Mouse (Mus musculus) heart, postnatal 0 days (tissue): ENCODE measurements around the gene Ppp4r4. TPM values are rescaled to one million over a fixed set of nuclear protein-coding genes. Genes with fewer than 3 reads are reported as not detected.

Experiments used
- ATAC-seq: fragments of 200-750 bp; cut with Nextera tagmentation; 2 replicates; pipeline ENCODE4 v1.8.0; 2017; ENCODE audit warnings: low read depth, moderate number of reproducible peaks, moderate library complexity; ENCODE audit not compliant: insufficient read depth
- DNase-seq: peaks from one replicate; pipeline ENCODE4 v3.0.0-alpha.2; 2016; ENCODE audit warnings: low spot score
- H3K27ac ChIP-seq: fragments of 300-500 bp; sonication (generic); 2 replicates; pipeline ENCODE4 v1.5.1; 2014; ENCODE audit warnings: low read depth, mild to moderate bottlenecking
- H3K27me3 ChIP-seq: fragments of 300-500 bp; sonication (generic); 2 replicates; pipeline ENCODE4 v1.6.1; 2014; ENCODE audit warnings: low read length, mixed read lengths; ENCODE audit not compliant: control insufficient read depth, insufficient read depth
- H3K36me3 ChIP-seq: fragments of 300-500 bp; sonication (generic); replicated peaks from 2 replicates; pipeline ENCODE4 v1.6.1; 2014; ENCODE audit warnings: low read length, mixed read lengths; ENCODE audit not compliant: control insufficient read depth, insufficient read depth
- H3K4me1 ChIP-seq: fragments of 300-500 bp; sonication (generic); 2 replicates; pipeline ENCODE4 v1.6.1; 2014; ENCODE audit warnings: antibody characterized with exemption; ENCODE audit not compliant: control insufficient read depth, insufficient read depth
- H3K4me2 ChIP-seq: fragments of 300-500 bp; sonication (generic); 2 replicates; pipeline ENCODE4 v1.6.1; 2014; ENCODE audit warnings: low read depth, mild to moderate bottlenecking, low read length, moderate library complexity
- H3K4me3 ChIP-seq: fragments of 300-500 bp; sonication (generic); 2 replicates; pipeline ENCODE4 v1.5.1; 2014; ENCODE audit warnings: low read depth, low read length
- H3K9ac ChIP-seq: fragments of 300-500 bp; sonication (generic); replicated peaks from 2 replicates; pipeline ENCODE4 v1.6.1; 2014; ENCODE audit warnings: low read depth, low read length, mixed read lengths
- H3K9me3 ChIP-seq: fragments of 300-500 bp; sonication (generic); replicated peaks from 2 replicates; pipeline ENCODE4 v1.6.1; 2016; ENCODE audit warnings: low read length; ENCODE audit not compliant: control insufficient read depth
- CTCF ChIP-seq: IDR thresholded peaks from 2 replicates; pipeline ENCODE4 v1.5.1; 2016; ENCODE audit warnings: antibody characterized with exemption, control low read depth, low read depth
- EP300 ChIP-seq: IDR thresholded peaks from 2 replicates; pipeline ENCODE4 v1.6.1; 2016; ENCODE audit warnings: antibody characterized with exemption, low read depth
- WGBS: fragments of 180-500 bp; shearing (Covaris S2); extraction: QIAGEN DNeasy Blood & Tissue Kit; methylation state at CpG from one replicate; pipeline ENCODE4 v1.1.7; 2014; 5-methylcytosine and 5-hydroxymethylcytosine counted together
- polyA plus RNA-seq: library from polyadenylated mRNA; unstranded; fragments of >200 nt; fragmentation: Nextera tagmentation; extraction: Ambion mirVana; gene quantifications from 2 replicates; pipeline ENCODE4 v1.2.1, GENCODE M21; 2015
- total RNA-seq: library from RNA; depleted of rRNA; stranded (reverse); fragments of >200 nt; gene quantifications from 2 replicates; pipeline ENCODE4 v1.2.3, GENCODE M21; 2014; ENCODE audit warnings: low replicate concordance

Gene Ppp4r4
- total and polyA plus RNA-seq, 2 experiments from 2014 or later: 0.12 to 1.1 TPM

DNA sequence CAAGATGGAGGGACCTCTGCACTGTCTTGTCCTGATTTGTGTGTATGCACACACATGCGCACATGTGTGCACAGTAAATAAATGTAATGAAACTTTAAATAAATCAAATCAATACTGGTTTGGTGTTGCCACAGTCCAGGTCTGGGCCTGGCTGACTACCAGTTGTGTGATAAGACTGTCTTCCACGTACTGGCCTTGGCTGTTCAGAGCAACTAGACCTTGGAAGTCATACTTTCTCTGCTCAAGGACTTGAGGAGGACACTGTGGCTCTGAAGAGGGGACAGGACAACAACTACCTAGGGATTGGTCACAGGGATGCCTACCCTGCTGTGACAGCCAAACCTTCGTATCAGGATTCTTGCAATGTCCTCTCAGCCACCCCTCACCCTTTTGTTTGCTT is 28.8 kb upstream of the Ppp4r4 start:
- no peak overlapping the region for H3K9ac ChIP-seq
- H3K27ac ChIP-seq: no peak overlapping the region
- H3K36me3 ChIP-seq: no peaks in the 10 kb centered on the region
- H3K4me2 ChIP-seq: no peak overlapping the region
- H3K4me1 ChIP-seq: no peaks in the 10 kb centered on the region
- no peaks in the 10 kb centered on the region for H3K9me3 ChIP-seq
- WGBS: 54% methylated on average over 3 of the region's 3 CpGs
- ATAC-seq (no peak), DNase-seq (no peak)
- no peak for TF ChIP-seq CTCF
- TF ChIP-seq EP300: no peak
- H3K27me3 ChIP-seq: no peaks in the 10 kb centered on the region
- no peak overlapping the region for H3K4me3 ChIP-seq

DNA sequence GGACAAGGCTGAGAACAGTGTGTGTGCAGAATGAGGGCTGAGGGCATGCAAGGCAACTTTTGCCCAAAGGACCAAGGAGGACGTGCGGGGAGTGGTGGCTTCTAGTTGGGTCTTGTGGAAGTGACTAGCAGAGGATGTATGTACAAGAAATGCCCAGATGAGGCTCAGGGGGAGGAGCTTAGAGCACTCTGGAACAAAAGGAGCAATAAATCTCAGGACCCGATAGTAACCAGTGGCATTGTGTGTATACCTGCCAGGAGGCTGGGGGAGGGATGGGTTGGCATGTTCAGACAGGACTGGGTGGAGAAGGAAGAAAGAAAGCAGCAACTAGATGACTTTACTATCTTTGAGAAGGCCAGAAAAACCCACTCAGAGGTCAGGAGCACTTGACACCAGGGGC is 27.7 kb upstream of the Ppp4r4 start:
- Histone ChIP-seq H3K4me3 (no peak overlapping the region), H3K36me3 (no peaks in the 10 kb centered on the region), H3K9ac (no peak overlapping the region), H3K27me3 (no peaks in the 10 kb centered on the region), H3K27ac (no peak overlapping the region), H3K9me3 (no peaks in the 10 kb centered on the region), H3K4me1 (no peaks in the 10 kb centered on the region), H3K4me2 (no peak overlapping the region)
- ATAC-seq (no peak), DNase-seq (no peak)
- TF ChIP-seq EP300: no peak
- TF ChIP-seq CTCF: no peak
- 85% methylated on average over 3 of the region's 3 CpGs for WGBS

DNA sequence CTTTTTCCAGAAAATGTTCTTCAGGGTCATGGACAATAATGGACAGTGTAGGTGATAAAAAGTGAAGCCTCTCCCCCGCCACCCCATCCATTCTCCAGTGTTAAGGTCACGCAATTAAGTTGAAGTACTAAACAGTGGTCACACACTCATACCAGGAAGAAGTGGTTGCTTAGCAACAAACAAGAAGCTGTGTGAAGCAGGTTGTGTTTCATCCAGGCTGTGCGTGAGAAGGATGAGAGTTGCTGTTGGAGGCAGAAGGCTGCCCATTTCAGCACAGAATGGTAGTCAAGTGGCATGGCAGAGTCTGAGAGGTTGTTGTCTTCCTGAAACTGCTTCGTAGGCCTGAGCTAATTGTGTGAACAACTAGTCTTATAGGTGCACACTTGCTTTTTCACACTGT is 23.7 kb upstream of the Ppp4r4 start:
- H3K9me3 ChIP-seq: no peaks in the 10 kb centered on the region
- H3K9ac ChIP-seq: no peak overlapping the region
- H3K36me3 ChIP-seq: no peaks in the 10 kb centered on the region
- no peaks in the 10 kb centered on the region for H3K27me3 ChIP-seq
- no peaks in the 10 kb centered on the region for H3K4me1 ChIP-seq
- no peak overlapping the region for H3K4me2 ChIP-seq
- H3K4me3 ChIP-seq: no peak overlapping the region
- 72% methylated on average over 4 of the region's 4 CpGs for WGBS
- DNase-seq (no peak), ATAC-seq (no peak)
- no peak overlapping the region for H3K27ac ChIP-seq
- TF ChIP-seq CTCF (no peak), EP300 (no peak)

GRCm38 (mm10) chr12:103509893-103510292 is 22.2 kb upstream of the Ppp4r4 start:
- Histone ChIP-seq H3K4me1 (no peaks in the 10 kb centered on the region), H3K9ac (no peak overlapping the region), H3K4me3 (no peak overlapping the region), H3K9me3 (no peaks in the 10 kb centered on the region), H3K4me2 (no peak overlapping the region), H3K27me3 (no peaks in the 10 kb centered on the region), H3K27ac (no peak overlapping the region), H3K36me3 (no peaks in the 10 kb centered on the region)
- ATAC-seq (no peak), DNase-seq (no peak)
- 82% methylated on average over 8 of the region's 8 CpGs for WGBS
- TF ChIP-seq CTCF (no peak), EP300 (no peak)

DNA sequence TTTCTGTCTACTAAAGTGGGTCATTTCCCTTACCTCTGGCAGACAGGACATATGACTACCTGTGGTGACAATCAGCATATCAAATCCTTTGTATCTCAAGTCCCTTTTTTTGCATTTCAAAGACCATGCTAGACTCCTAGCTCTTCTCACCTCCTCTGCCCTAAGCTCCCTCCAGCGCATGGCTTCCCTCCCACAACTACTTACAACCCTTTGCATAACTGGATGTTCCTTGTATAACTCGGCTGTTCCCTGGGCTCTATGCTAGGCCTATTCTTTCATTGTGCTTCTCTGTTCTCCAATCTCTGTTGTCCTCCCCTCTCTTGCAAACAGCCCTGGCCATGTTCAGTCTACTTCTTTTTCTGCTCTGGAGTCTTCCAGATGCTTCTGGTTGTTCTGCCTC is 20.5 kb upstream of the Ppp4r4 start:
- Histone ChIP-seq H3K4me2 (no peak overlapping the region), H3K9ac (no peak overlapping the region), H3K4me1 (no peaks in the 10 kb centered on the region), H3K27ac (no peak overlapping the region), H3K4me3 (no peak overlapping the region), H3K9me3 (no peaks in the 10 kb centered on the region), H3K27me3 (no peaks in the 10 kb centered on the region), H3K36me3 (no peaks in the 10 kb centered on the region)
- WGBS: 32% methylated on average over 2 of the region's 2 CpGs
- no peak for DNase-seq
- no peak for ATAC-seq
- no peak for TF ChIP-seq CTCF

GRCm38 (mm10) chr12:103513039-103513438 is 19.0 kb upstream of the Ppp4r4 start:
- H3K4me1 ChIP-seq: no peaks in the 10 kb centered on the region
- TF ChIP-seq CTCF (no peak), EP300 (no peak)
- no peaks in the 10 kb centered on the region for H3K36me3 ChIP-seq
- no peak overlapping the region for H3K4me2 ChIP-seq
- DNase-seq: no peak
- H3K27me3 ChIP-seq: no peaks in the 10 kb centered on the region
- no peak for ATAC-seq
- 49% methylated on average over 2 of the region's 2 CpGs for WGBS
- H3K4me3 ChIP-seq: no peak overlapping the region
- no peak overlapping the region for H3K9ac ChIP-seq
- no peak overlapping the region for H3K27ac ChIP-seq
- no peaks in the 10 kb centered on the region for H3K9me3 ChIP-seq
